Mouse (Mus musculus) ES-E14 (cell line): Measurements from ENCODE around the gene Akap12. TPM values are rescaled to one million over a fixed set of nuclear protein-coding genes. Genes with fewer than 3 reads are reported as not detected.

Experiments
- DNase-seq: peaks from one replicate; pipeline ENCODE4 v3.0.0-alpha.2; 2013; ENCODE audit warnings: low read depth, low spot score
- H3K27ac ChIP-seq: 2 replicates; pipeline ENCODE4 v1.5.1; 2012; ENCODE audit warnings: low read depth, mild to moderate bottlenecking, low read length, moderate library complexity, mixed read lengths; ENCODE audit not compliant: poor library complexity, insufficient read depth, severe bottlenecking
- H3K36me3 ChIP-seq: 2 replicates; pipeline ENCODE4 v1.6.1; 2012; ENCODE audit warnings: mild to moderate bottlenecking, low read length, moderate library complexity, mixed read lengths; ENCODE audit not compliant: control insufficient read depth, poor library complexity, insufficient read depth, severe bottlenecking
- H3K4me1 ChIP-seq, 2 experiments: fragments of 150-350 bp in 1 of 2; sonication (generic) in 1 of 2; 2 replicates each; pipeline ENCODE4 v1.6.1; 2012; ENCODE audit warnings: low read length in 2 of 2, mild to moderate bottlenecking in 1 of 2, mixed read lengths in 1 of 2; ENCODE audit not compliant: control insufficient read depth in 2 of 2, insufficient read depth in 2 of 2, poor library complexity in 1 of 2
- H3K4me3 ChIP-seq, 2 experiments: fragments of 150-350 bp in 1 of 2; sonication (generic) in 1 of 2; 2 replicates each; pipeline ENCODE4 v1.5.1; 2012; ENCODE audit warnings: low read length in 2 of 2, low read depth in 1 of 2, mild to moderate bottlenecking in 1 of 2, mixed read lengths in 1 of 2; ENCODE audit not compliant: insufficient read depth in 1 of 2, poor library complexity in 1 of 2, severe bottlenecking in 1 of 2
- H3K9ac ChIP-seq: 2 replicates; pipeline ENCODE4 v1.6.1; 2012; ENCODE audit warnings: low read depth, mild to moderate bottlenecking, low read length, mixed read lengths; ENCODE audit not compliant: poor library complexity, insufficient read depth, severe bottlenecking
- H3K9me3 ChIP-seq: fragments of 150-350 bp; sonication (generic); 2 replicates; pipeline ENCODE4 v1.6.1; 2012; ENCODE audit warnings: low read depth, mild to moderate bottlenecking, low read length; ENCODE audit not compliant: control insufficient read depth, insufficient read depth
- CHD2 ChIP-seq: IDR thresholded peaks from 2 replicates; pipeline ENCODE4 v1.6.1; 2014; ENCODE audit warnings: mild to moderate bottlenecking, low read depth, low read length, inconsistent platforms
- HCFC1 ChIP-seq: IDR thresholded peaks from 2 replicates; pipeline ENCODE4 v1.6.1; 2012; ENCODE audit warnings: low read length, inconsistent platforms, borderline replicate concordance; ENCODE audit not compliant: insufficient read depth
- MAFK ChIP-seq: IDR thresholded peaks from 2 replicates; pipeline ENCODE4 v1.6.1; 2014; ENCODE audit warnings: mild to moderate bottlenecking, low read depth, low read length, inconsistent platforms; ENCODE audit not compliant: insufficient read depth
- ZC3H11A ChIP-seq: IDR thresholded peaks from 2 replicates; pipeline ENCODE4 v1.6.1; 2012; ENCODE audit warnings: low read depth, mild to moderate bottlenecking, inconsistent platforms, low read length, borderline replicate concordance
- ZNF384 ChIP-seq: IDR thresholded peaks from 2 replicates; pipeline ENCODE4 v1.6.1; 2012; ENCODE audit warnings: low read depth, low read length, inconsistent platforms
- in situ Hi-C, 2 experiments: fragments of 600-800 bp; cut with MboI; formaldehyde crosslinking; loops; one replicate each; pipeline ENCODE4 v1.15.1; 2025; ENCODE audit warnings: low sequenced_read_pairs in 2 of 2, inconsistent platforms in 1 of 2; ENCODE audit not compliant: unreplicated experiment in 2 of 2
- total RNA-seq: library from RNA; depleted of rRNA; stranded (reverse); fragments of 300-350 nt; gene quantifications from 2 replicates; pipeline ENCODE4 v1.2.3, GENCODE M21; 2012; rRNA removed

Gene Akap12
- total RNA-seq, 1 experiment: 346 TPM

GRCm38 (mm10) chr10:4407191-4407590 is 141.0 kb downstream of the Akap12 start:
- H3K4me1 ChIP-seq: no peaks in the 10 kb centered on the region
- no peak for DNase-seq
- TF ChIP-seq HCFC1 (no peak), CHD2 (no peak), ZC3H11A (no peak), ZNF384 (no peak), MAFK (no peak)
- no peak overlapping the region for H3K9ac ChIP-seq
- no peak overlapping the region for H3K4me3 ChIP-seq
- no peaks in the 10 kb centered on the region for H3K9me3 ChIP-seq
- H3K27ac ChIP-seq: no peak overlapping the region
- in situ Hi-C loops: loop anchor here in 1 of 2 experiments (25.0 kb wide), 1 partner anchor 755 kb away; no protein-coding TSS in a partner anchor
- H3K36me3 ChIP-seq: peaks cover 27% of the 10 kb centered on the region

Other genes with a start within 250 kb of the Akap12 start
- 11.9 and 14.7 TPM in 2 replicates for gene Zbtb2, start 121.7 kb downstream of the Akap12 start, total RNA-seq
- gene Rmnd1, start 166.0 kb downstream of the Akap12 start, total RNA-seq: 31.8 and 35.1 TPM in 2 replicates
- gene Armt1, start 166.1 kb downstream of the Akap12 start, total RNA-seq: 17.6 and 19.0 TPM in 2 replicates
- 0.22 and 0.32 TPM in 2 replicates for gene Ccdc170, start 216.1 kb downstream of the Akap12 start, total RNA-seq